Mouse (Mus musculus) frontal cortex, postnatal 10 days (tissue): Measurements from ENCODE around the gene Iqch.

Experiments used
- DNase-seq, 2 experiments: peaks; one replicate each; pipeline ENCODE4 v3.0.0; 2022; ENCODE audit warnings: low spot score in 2 of 2, mixed read lengths in 1 of 2

The Iqch gene

GRCm38 (mm10) chr9:63377270-63378142 is 224.8 kb downstream of the Iqch start, which contains the start of gene Map2k5:
Gene Map2k5 (minus strand): TSS chr9:63377902.
- DNase-seq = peak; percentile 78 to 87

GRCm38 (mm10) chr9:63373315-63373714 is 229.0 kb downstream of the Iqch start:
- DNase-seq = no peak

GRCm38 (mm10) chr9:63372541-63372940 is 229.8 kb downstream of the Iqch start:
- no peak for DNase-seq
